Mouse (Mus musculus) stomach, embryonic 15.5 days (tissue): Measurements from ENCODE around the gene Metrnl. TPM values are rescaled to one million over a fixed set of nuclear protein-coding genes. Genes with fewer than 3 reads are reported as not detected.

Experiments used
- ATAC-seq: fragments of 200-750 bp; cut with Nextera tagmentation; 2 replicates; pipeline ENCODE4 v1.8.0; 2017; ENCODE audit warnings: low read depth, moderate number of reproducible peaks, moderate TSS enrichment; ENCODE audit not compliant: insufficient read depth, low FRiP score
- H3K27ac ChIP-seq: fragments of 300-500 bp; sonication (generic); 2 replicates; pipeline ENCODE4 v1.5.1; 2015; ENCODE audit warnings: mild to moderate bottlenecking, inconsistent platforms
- H3K27me3 ChIP-seq: fragments of 300-500 bp; sonication (generic); replicated peaks from 2 replicates; pipeline ENCODE4 v1.6.1; 2015; ENCODE audit warnings: inconsistent platforms
- H3K36me3 ChIP-seq: fragments of 300-500 bp; sonication (generic); 2 replicates; pipeline ENCODE4 v1.6.1; 2015; ENCODE audit warnings: inconsistent platforms
- H3K4me1 ChIP-seq: fragments of 300-500 bp; sonication (generic); 2 replicates; pipeline ENCODE4 v1.6.1; 2015; ENCODE audit warnings: inconsistent platforms
- H3K4me2 ChIP-seq: fragments of 300-500 bp; sonication (generic); 2 replicates; pipeline ENCODE4 v1.6.1; 2015; ENCODE audit warnings: mild to moderate bottlenecking, inconsistent platforms
- H3K4me3 ChIP-seq: fragments of 300-500 bp; sonication (generic); replicated peaks from 2 replicates; pipeline ENCODE4 v1.5.1; 2015; ENCODE audit warnings: inconsistent platforms
- H3K9ac ChIP-seq: fragments of 300-500 bp; sonication (generic); 2 replicates; pipeline ENCODE4 v1.6.1; 2015; ENCODE audit warnings: inconsistent platforms
- H3K9me3 ChIP-seq: fragments of 300-500 bp; sonication (generic); 2 replicates; pipeline ENCODE4 v1.6.1; 2016; ENCODE audit warnings: inconsistent platforms
- WGBS: fragments of 180-500 bp; shearing (Covaris S2); methylation state at CpG from one replicate; pipeline ENCODE4 v1.1.7; 2015; 5-methylcytosine and 5-hydroxymethylcytosine counted together
- polyA plus RNA-seq: library from polyadenylated mRNA; unstranded; fragments of >200 nt; fragmentation: Nextera tagmentation; extraction: Ambion mirVana; gene quantifications from 2 replicates; pipeline ENCODE4 v1.2.1, GENCODE M21; 2015

Metrnl gene
- polyA plus RNA-seq, 1 experiment from 2014 or later, result 37.0 TPM

DNA sequence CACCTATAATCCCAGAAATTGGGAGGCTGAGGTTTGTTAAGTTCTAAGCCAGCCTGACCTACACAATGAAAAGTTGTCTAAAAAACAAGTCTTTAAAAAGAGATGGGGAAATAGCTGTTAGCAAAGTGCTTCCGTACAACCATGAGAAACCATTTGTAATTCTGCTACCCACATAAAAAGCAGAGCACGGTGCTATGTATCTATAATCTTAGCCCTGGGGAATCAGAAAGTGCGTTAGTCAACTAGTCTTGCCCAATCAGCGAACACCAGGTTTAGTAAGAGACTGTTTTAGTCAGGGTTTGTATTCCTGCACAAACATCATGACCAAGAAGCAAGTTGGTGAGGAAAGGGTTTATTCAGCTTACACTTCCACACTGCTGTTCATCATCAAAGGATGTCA, 33.8 kb upstream of the Metrnl start:
- no peak for ATAC-seq
- Histone ChIP-seq H3K9ac (no peak overlapping the region), H3K27ac (no peak overlapping the region), H3K4me1 (no peaks in the 10 kb centered on the region), H3K4me3 (no peak overlapping the region), H3K4me2 (no peak overlapping the region), H3K27me3 (no peaks in the 10 kb centered on the region), H3K9me3 (no peaks in the 10 kb centered on the region), H3K36me3 (0 out of 2 replicates have a peak, but pooled peaks cover 2% of the 10 kb centered on the region)
- 91% methylated on average over 4 of the region's 4 CpGs for WGBS

DNA sequence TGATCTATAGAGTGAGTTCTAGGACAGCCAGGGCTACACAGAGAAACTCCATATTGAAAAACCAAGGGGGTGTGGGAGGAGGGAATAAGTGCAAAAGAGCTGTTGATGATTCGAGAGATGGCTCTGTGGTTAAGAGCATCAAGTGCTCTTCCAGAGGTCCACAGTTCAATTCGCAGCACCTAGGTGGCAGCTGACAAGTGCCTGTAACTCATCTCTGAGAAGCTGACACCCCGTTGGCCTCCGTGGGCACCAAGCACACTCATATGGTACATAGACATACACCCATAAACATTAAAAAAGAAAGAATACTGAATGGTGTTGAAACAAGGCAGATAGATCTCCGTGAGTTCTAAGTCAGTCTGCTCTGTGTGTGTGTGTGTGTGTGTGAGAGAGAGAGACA, 32.6 kb upstream of the Metrnl start:
- 89% methylated on average over 5 of the region's 5 CpGs for WGBS
- 0 out of 2 replicates have a peak, but pooled peaks cover 2% of the 10 kb centered on the region for H3K36me3 ChIP-seq
- no peak overlapping the region for H3K4me2 ChIP-seq
- no peak for ATAC-seq
- H3K27ac ChIP-seq, result no peak overlapping the region
- H3K27me3 ChIP-seq, result no peaks in the 10 kb centered on the region
- no peak overlapping the region for H3K4me3 ChIP-seq
- H3K9ac ChIP-seq, result no peak overlapping the region
- no peaks in the 10 kb centered on the region for H3K9me3 ChIP-seq
- H3K4me1 ChIP-seq, result no peaks in the 10 kb centered on the region

DNA sequence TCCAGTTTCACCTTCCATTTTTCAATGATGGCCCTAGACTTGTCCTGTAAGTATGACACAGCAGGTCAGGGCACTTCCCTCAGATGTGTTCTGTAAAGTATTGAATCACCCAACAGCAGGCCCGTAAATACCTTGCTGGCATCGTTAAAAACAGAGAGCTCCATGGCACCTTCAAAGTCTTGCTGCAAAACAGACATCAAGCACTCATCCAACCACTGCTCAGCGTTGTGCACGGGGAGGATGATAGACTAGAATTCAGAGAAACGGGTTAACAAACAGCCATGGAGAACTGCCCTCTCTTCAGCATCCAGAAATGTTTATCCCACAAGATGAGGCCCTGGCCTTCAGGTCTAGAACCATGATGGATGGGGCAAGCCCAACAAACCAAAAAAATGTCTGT, 30.4 kb upstream of the Metrnl start:
- Histone ChIP-seq H3K9me3 (no peaks in the 10 kb centered on the region), H3K4me1 (no peaks in the 10 kb centered on the region), H3K27me3 (no peaks in the 10 kb centered on the region), H3K9ac (no peak overlapping the region), H3K4me2 (no peak overlapping the region), H3K36me3 (0 out of 2 replicates have a peak, but pooled peaks cover 2% of the 10 kb centered on the region), H3K27ac (no peak overlapping the region), H3K4me3 (no peak overlapping the region)
- 90% methylated on average over 5 of the region's 5 CpGs for WGBS
- no peak for ATAC-seq

DNA sequence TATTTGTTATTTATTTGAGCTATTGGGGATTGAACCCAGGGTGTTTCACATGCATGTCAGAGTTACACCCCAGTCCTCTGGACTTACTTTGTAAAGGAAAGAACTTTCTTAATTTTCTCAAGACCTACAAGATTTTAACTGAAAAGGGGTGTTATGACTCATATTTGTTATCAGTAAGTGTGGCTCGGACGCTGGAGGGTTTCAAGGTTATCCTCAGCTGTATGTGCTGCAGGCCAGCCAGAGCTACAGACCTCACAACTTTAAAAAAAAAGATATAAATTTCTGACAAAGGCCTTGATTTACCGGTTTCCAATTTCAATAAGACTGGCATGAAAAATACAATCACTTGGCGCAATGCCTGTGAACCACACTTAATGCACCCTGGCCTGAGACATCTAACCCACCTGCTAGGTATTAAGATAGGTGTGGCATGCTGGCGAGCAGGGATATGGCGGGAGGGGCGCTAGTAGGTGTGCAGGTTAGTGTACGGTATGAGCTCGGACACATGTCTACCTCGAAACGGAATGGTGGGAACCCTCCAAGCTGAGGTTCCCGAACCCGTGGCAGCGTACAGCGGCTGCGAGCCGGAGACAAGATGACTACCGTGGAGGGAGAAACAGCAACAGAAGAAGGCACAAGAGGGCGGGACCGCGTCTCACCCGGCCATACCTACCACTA, 28.9 kb upstream of the Metrnl start:
- Histone ChIP-seq H3K36me3 (0 out of 2 replicates have a peak, but pooled peaks cover 2% of the 10 kb centered on the region), H3K27me3 (no peaks in the 10 kb centered on the region), H3K9me3 (no peaks in the 10 kb centered on the region), H3K4me2 (peak overlapping the region; percentile 65), H3K4me3 (peak overlapping the region; percentile 68), H3K9ac (peak overlapping the region; percentile 57), H3K4me1 (no peaks in the 10 kb centered on the region), H3K27ac (peak overlapping the region; percentile 95)
- ATAC-seq, result peak; percentile 25
- WGBS, result under 1% methylated on average over 22 of the region's 22 CpGs

DNA sequence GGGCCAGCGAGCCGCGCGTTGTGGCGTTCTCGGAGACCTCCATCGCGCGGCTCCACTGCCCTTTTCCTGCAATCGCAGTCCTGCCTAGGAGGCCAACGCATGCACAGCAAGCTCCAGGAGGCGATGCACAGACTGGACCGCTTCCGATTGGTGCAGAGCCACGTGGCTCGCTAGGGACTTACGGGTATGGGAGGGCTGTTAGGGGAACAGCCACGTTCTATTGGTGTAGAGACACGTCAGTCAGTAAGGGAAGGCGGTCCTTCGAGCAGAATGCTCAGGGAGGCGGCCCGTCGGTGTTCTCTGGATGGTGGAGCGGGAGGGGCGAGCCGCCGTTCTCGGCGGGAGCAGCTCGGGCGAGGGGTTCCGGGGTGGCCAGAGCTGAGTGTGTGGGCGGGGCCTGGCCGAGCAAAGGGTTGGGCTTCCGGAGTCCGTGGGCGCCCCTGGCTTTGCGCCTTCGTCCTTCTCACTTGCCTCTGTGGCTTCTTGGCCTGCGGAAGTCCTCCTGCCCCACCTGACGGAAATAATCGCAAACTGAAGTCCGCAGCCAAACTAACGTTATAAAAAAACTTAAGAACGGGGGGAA, 28.3 kb upstream of the Metrnl start, which contains the start of gene B3gntl1:
Gene B3gntl1, minus strand, starts transcription at position 164 of the 583 bp plus-strand sequence.
- Histone ChIP-seq H3K27ac (peak within 1 kb of the TSS; percentile 95), H3K4me3 (peak within 1 kb of the TSS; percentile 68), H3K4me1 (no peaks in the 10 kb centered on the region), H3K27me3 (no peaks in the 10 kb centered on the region), H3K9me3 (no peaks in the 10 kb centered on the region), H3K9ac (peak within 1 kb of the TSS; percentile 57), H3K4me2 (peak within 1 kb of the TSS; percentile 65), H3K36me3 (0 out of 2 replicates have a peak, but pooled peaks cover 2% of the 10 kb centered on the region)
- peak; percentile 100 for ATAC-seq
- under 1% methylated on average over 46 of the region's 46 CpGs for WGBS

DNA sequence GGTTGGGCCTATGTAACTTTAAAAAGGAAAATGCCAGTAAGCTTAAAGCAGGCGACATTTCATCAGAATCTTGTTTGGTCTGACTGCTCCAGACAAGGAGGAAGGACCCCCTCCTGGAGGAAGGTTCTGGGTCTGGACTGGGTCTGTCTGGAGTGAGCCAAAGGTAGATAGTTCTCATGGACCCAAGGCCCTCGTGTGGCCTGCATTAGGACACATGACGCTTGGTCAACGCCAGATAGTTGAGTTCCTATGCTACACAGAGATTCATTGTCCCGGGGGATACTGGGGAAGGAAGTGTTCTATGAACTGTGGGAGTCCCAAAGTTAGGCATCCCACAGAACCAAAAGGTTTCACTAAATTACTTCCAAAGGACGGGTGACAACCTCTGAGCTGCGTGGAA, 27.7 kb upstream of the Metrnl start:
- ATAC-seq, result no peak
- no peaks in the 10 kb centered on the region for H3K4me1 ChIP-seq
- 67% methylated on average over 7 of the region's 7 CpGs for WGBS
- H3K27me3 ChIP-seq, result no peaks in the 10 kb centered on the region
- no peaks in the 10 kb centered on the region for H3K9me3 ChIP-seq
- H3K36me3 ChIP-seq, result 0 out of 2 replicates have a peak, but pooled peaks cover 2% of the 10 kb centered on the region
- H3K4me3 ChIP-seq, result peak overlapping the region; percentile 68
- H3K9ac ChIP-seq, result 0 out of 2 replicates have a peak overlapping the region, but pooled peaks have one; percentile 4
- H3K27ac ChIP-seq, result peak overlapping the region; percentile 82
- peak overlapping the region; percentile 65 for H3K4me2 ChIP-seq

DNA sequence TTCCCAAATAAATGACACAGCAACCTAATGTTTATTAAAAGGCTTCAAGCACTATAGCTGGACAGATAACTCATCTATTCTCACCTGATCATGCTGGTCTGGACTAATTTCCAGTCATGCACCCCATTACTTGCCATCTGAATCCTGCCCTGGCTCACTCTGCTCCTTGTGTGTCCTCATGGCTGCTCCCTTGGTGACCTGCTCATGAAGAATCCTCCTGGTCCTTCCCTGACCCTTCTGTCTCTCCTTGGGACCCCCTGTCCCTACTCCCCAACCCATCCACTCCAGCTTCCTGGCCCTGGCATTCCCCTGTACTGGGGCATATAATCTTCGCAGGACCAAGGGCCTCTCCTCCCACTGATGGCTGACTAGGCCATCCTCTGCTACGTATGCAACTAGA, 24.5 kb upstream of the Metrnl start:
- Histone ChIP-seq H3K9me3 (no peaks in the 10 kb centered on the region), H3K36me3 (no peaks in the 10 kb centered on the region), H3K27ac (no peak overlapping the region), H3K4me1 (no peaks in the 10 kb centered on the region), H3K4me2 (no peak overlapping the region), H3K27me3 (no peaks in the 10 kb centered on the region), H3K4me3 (no peak overlapping the region), H3K9ac (no peak overlapping the region)
- WGBS, result 91% methylated on average over 2 of the region's 2 CpGs
- ATAC-seq, result no peak

DNA sequence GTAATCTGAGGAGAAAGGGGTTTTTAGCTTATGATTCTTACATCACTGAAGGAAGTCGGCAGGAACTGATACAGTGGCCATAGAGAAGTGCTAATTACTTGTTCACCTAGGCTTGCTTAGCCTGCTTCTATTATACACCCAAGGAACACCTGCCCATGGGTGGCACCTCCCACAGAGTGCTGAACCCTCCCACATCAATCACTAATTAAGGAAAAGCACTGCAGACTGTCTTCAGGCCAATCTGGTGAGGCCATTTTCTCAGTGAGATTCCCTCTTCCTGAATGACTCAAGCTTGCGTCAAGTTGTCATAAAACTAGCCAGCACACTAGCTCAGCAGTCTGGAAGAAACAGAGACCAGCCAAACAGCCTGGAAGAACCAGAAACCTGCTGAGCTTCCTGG, 21.8 kb upstream of the Metrnl start:
- Histone ChIP-seq H3K27me3 (no peaks in the 10 kb centered on the region), H3K9me3 (no peaks in the 10 kb centered on the region), H3K9ac (no peak overlapping the region), H3K36me3 (no peaks in the 10 kb centered on the region), H3K4me3 (no peak overlapping the region), H3K4me2 (no peak overlapping the region), H3K27ac (no peak overlapping the region), H3K4me1 (no peaks in the 10 kb centered on the region)
- 77% methylated on average over 2 of the region's 2 CpGs for WGBS
- no peak for ATAC-seq

DNA sequence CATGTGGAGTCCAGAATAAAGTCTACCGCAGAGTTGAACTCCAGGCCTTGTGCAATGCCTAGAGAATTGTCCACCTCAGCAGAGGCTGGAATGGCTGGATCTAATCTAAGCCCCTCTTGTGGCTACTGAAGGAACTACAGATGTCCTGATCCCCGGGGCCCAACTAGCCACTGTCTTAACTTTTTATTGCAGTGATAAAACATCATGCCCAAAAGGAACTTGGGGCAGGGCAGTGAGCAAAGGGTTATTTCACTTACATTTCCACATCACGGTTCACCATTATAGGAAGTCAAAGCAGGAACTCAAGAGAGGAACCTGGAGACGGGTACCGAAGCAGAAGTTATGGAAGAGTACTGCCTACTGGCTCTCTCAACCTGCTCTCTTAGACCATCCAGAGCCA, 20.6 kb upstream of the Metrnl start:
- no peak for ATAC-seq
- Histone ChIP-seq H3K27me3 (no peaks in the 10 kb centered on the region), H3K4me2 (no peak overlapping the region), H3K4me3 (no peak overlapping the region), H3K36me3 (no peaks in the 10 kb centered on the region), H3K9ac (no peak overlapping the region), H3K9me3 (no peaks in the 10 kb centered on the region), H3K4me1 (no peaks in the 10 kb centered on the region), H3K27ac (no peak overlapping the region)
- WGBS, result 79% methylated on average over 5 of the region's 5 CpGs

DNA sequence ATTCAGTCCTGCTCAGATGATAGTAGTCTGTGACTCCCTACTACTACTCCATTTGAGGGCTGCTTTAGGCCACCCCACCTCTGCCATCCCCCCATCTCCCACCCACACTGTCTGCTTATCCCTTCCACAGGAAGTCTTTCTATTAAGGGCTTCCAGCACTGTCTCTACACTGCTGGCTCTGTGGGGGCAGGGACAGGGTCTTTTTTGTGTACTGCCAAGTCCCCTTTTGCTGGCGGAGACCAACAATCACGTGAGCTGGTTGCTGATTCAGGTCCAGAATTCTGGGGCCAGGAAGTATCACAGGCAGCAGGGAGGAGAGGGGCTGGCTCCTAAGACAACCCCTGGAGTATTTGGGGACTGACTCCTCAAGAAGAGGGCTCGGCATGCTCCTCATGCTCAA, 18.1 kb upstream of the Metrnl start:
- H3K27me3 ChIP-seq, result no peaks in the 10 kb centered on the region
- no peak for ATAC-seq
- H3K4me3 ChIP-seq, result no peak overlapping the region
- H3K4me2 ChIP-seq, result no peak overlapping the region
- H3K36me3 ChIP-seq, result no peaks in the 10 kb centered on the region
- 63% methylated on average over 3 of the region's 3 CpGs for WGBS
- H3K27ac ChIP-seq, result no peak overlapping the region
- H3K4me1 ChIP-seq, result no peaks in the 10 kb centered on the region
- H3K9ac ChIP-seq, result no peak overlapping the region
- no peaks in the 10 kb centered on the region for H3K9me3 ChIP-seq

DNA sequence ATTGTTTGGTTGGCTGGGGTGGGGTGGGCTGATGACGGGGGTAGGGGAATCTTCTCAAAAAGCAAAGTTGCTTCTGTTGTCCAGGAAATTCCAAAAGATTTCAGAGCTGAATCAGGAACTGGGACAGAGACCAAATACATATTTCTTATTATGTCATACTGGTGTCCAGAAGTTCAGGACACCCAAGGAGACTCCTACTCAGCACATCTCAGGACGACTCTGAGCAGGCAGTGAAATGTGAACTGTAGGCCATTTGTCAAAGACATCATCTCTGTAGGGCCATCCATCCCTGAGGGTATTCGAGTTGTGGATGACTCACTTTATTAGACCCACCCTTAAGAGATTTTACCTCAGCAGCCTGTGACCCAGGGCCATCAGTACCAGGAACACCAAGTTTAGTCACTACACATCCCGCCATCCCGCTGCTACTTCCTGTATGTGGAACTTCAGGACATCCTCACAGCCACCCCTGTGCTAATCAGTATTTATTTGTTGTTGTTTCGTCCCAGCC, 15.8 kb upstream of the Metrnl start:
- H3K27ac ChIP-seq, result no peak overlapping the region
- ATAC-seq, result no peak
- H3K36me3 ChIP-seq, result no peaks in the 10 kb centered on the region
- no peaks in the 10 kb centered on the region for H3K27me3 ChIP-seq
- no peaks in the 10 kb centered on the region for H3K9me3 ChIP-seq
- no peak overlapping the region for H3K9ac ChIP-seq
- no peaks in the 10 kb centered on the region for H3K4me1 ChIP-seq
- no peak overlapping the region for H3K4me2 ChIP-seq
- WGBS, result 56% methylated on average over 6 of the region's 6 CpGs
- no peak overlapping the region for H3K4me3 ChIP-seq

DNA sequence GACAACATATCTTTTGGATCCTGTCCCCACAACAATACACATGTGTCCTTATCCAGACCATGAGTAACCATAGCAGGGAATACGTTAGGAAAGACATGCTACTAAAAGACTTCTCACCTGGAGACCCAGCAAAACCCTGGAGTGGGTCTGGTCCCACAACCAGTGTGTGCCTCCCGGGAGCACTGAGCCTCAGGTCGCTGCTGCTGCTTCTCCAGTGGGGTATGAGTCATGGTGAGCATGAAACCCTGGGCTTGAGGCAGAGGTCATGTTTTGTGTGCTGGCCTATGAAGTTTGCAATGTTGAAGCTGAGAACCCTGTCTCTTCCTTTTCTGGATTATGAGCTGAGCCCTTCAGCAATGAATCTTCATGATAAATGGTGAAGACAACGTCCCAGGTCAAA, 15.3 kb upstream of the Metrnl start:
- WGBS, result 67% methylated on average over 4 of the region's 4 CpGs

More for the DNA sequence above, 15.3 kb upstream of the Metrnl start:
- ATAC-seq, result no peak
- no peak overlapping the region for H3K9ac ChIP-seq
- no peaks in the 10 kb centered on the region for H3K27me3 ChIP-seq
- H3K4me2 ChIP-seq, result no peak overlapping the region
- H3K4me1 ChIP-seq, result no peaks in the 10 kb centered on the region
- H3K36me3 ChIP-seq, result no peaks in the 10 kb centered on the region
- no peak overlapping the region for H3K27ac ChIP-seq
- no peaks in the 10 kb centered on the region for H3K9me3 ChIP-seq
- no peak overlapping the region for H3K4me3 ChIP-seq
